Mouse (Mus musculus) ES-Bruce4 (cell line): ENCODE results near the gene Cer1. TPM values are rescaled to one million over a fixed set of nuclear protein-coding genes. Genes with fewer than 3 reads are reported as not detected.

Experiments used
- H3K27ac ChIP-seq: 2 replicates; pipeline ENCODE4 v1.5.1; 2012; ENCODE audit warnings: low read length, inconsistent platforms; ENCODE audit not compliant: insufficient read depth
- H3K27me3 ChIP-seq: 2 replicates; pipeline ENCODE4 v1.6.1; 2012; ENCODE audit warnings: mild to moderate bottlenecking, low read length, inconsistent platforms; ENCODE audit not compliant: control insufficient read depth, poor library complexity, insufficient read depth, severe bottlenecking
- H3K36me3 ChIP-seq: 2 replicates; pipeline ENCODE4 v1.6.1; 2012; ENCODE audit warnings: inconsistent platforms, mild to moderate bottlenecking, low read length, moderate library complexity; ENCODE audit not compliant: control insufficient read depth, poor library complexity, insufficient read depth, severe bottlenecking
- H3K4me1 ChIP-seq: one replicate; pipeline ENCODE4 v1.8.1; 2011; ENCODE audit warnings: low read length; ENCODE audit not compliant: control insufficient read depth, insufficient read depth
- H3K4me3 ChIP-seq: 2 replicates; pipeline ENCODE4 v1.5.1; 2011; ENCODE audit warnings: low read depth, mild to moderate bottlenecking, low read length
- H3K9ac ChIP-seq: 2 replicates; pipeline ENCODE4 v1.6.1; 2012; ENCODE audit warnings: low read depth, mild to moderate bottlenecking, inconsistent platforms; ENCODE audit not compliant: poor library complexity, severe bottlenecking
- H3K9me3 ChIP-seq: replicated peaks from 2 replicates; pipeline ENCODE4 v1.6.1; 2012; ENCODE audit warnings: mild to moderate bottlenecking, low read length, inconsistent platforms; ENCODE audit not compliant: control insufficient read depth, poor library complexity, insufficient read depth, severe bottlenecking
- CTCF ChIP-seq: IDR thresholded peaks from one replicate; pipeline ENCODE4 v1.8.1; 2011; ENCODE audit warnings: low read depth, low read length
- EP300 ChIP-seq: IDR thresholded peaks from 2 replicates; pipeline ENCODE4 v1.6.1; 2011; ENCODE audit warnings: low read depth, low read length; ENCODE audit not compliant: insufficient read depth
- POLR2A ChIP-seq: IDR thresholded peaks from one replicate; pipeline ENCODE4 v1.8.1; 2011; ENCODE audit warnings: low read length; ENCODE audit not compliant: insufficient read depth
- polyA plus RNA-seq: library from polyadenylated mRNA; stranded (reverse); fragments of >200 nt; gene quantifications from 2 replicates; pipeline ENCODE4 v1.2.4, GENCODE M21; 2011; ENCODE audit warnings: low read depth; ENCODE audit not compliant: missing spikeins, insufficient read depth, insufficient read length

Gene Cer1
- polyA plus RNA-seq, 1 experiment: 5.0 TPM

DNA sequence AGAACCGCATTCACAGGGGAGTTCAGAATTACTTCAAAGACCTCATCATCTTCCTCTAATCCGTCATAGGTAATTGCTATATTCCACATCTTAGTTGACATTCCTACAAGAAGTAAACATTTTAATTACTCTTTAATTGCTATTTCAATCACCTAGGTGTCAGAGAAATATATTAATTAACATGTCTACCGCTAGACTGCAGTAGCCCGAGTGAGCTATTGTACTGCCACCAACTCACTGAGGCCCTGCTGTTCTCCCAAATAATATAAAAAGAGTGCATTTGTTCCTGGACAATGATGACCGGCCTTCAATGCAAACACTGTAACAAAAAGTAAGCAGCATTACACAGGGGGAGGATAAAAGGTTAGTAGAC, 31.7 kb upstream of the Cer1 start:
- Histone ChIP-seq H3K36me3 (no peaks in the 10 kb centered on the region), H3K27me3 (no peaks in the 10 kb centered on the region; the same call in 1 of the 2 replicates), H3K4me3 (no peak overlapping the region), H3K9me3 (no peaks in the 10 kb centered on the region), H3K4me1 (no peaks in the 10 kb centered on the region), H3K9ac (no peak overlapping the region), H3K27ac (no peak overlapping the region)
- TF ChIP-seq EP300: no peak
- TF ChIP-seq CTCF: no peak
- TF ChIP-seq POLR2A: no peak

DNA sequence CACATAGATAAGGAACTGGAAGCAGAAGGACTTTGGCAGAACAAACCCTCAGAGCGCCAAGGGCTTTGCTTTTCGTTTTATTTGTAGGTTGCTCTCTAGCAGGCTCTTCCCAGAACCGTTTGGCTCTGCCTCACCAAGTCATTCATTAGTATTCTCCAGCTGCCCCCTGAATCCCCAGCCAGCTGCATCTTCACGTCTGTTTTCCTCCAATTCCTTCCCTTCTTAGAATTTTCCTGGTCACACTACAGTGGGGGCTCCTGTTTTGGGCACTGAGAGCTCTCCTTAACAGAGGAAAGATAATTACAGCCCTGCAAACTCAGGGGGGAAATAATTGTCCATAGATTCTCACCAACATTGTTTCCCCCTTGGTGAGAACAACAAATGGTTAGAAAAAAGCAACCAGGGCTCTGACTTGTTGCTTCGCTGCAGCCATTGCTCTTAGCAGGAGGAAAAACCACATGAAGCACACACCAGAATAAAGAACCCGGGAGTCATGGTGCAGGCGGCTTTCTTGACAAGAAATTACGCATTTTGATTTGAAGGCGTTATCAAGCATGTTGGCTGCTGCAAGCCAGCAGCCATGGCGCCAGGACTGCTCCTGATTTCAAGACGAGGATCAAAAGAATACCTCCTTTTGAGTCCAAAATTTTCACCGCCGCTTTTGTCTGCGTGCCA, 31.2 kb upstream of the Cer1 start:
- no peak overlapping the region for H3K4me3 ChIP-seq
- H3K9me3 ChIP-seq: no peaks in the 10 kb centered on the region
- H3K36me3 ChIP-seq: no peaks in the 10 kb centered on the region
- H3K27me3 ChIP-seq: no peaks in the 10 kb centered on the region; the same call in 1 of the 2 replicates
- TF ChIP-seq CTCF (no peak), POLR2A (no peak), EP300 (no peak)
- H3K27ac ChIP-seq: no peak overlapping the region
- H3K4me1 ChIP-seq: no peaks in the 10 kb centered on the region
- no peak overlapping the region for H3K9ac ChIP-seq

DNA sequence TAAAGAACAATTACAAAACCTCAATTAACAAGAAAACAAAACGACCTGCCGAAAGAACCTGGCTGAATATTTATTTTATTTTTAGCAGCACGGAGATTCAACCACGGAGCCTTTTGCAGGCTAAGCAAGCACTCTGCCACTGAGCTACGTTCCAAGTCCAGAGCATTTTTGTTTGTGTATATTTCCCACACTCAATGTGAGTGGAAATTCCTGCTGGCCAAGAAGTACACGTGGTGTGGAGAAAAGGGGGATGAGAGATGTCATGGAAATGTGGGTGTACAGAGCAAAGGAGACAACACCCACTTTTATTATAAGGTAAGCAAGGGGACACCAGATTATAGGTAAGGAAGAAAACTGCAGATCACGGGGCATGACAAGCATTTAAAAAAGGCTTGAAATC, 30.6 kb upstream of the Cer1 start:
- Histone ChIP-seq H3K4me1 (no peaks in the 10 kb centered on the region), H3K9me3 (no peaks in the 10 kb centered on the region), H3K9ac (no peak overlapping the region), H3K27me3 (no peaks in the 10 kb centered on the region; the same call in 1 of the 2 replicates), H3K4me3 (no peak overlapping the region), H3K36me3 (no peaks in the 10 kb centered on the region), H3K27ac (no peak overlapping the region)
- TF ChIP-seq POLR2A: no peak
- TF ChIP-seq CTCF: no peak
- no peak for TF ChIP-seq EP300

DNA sequence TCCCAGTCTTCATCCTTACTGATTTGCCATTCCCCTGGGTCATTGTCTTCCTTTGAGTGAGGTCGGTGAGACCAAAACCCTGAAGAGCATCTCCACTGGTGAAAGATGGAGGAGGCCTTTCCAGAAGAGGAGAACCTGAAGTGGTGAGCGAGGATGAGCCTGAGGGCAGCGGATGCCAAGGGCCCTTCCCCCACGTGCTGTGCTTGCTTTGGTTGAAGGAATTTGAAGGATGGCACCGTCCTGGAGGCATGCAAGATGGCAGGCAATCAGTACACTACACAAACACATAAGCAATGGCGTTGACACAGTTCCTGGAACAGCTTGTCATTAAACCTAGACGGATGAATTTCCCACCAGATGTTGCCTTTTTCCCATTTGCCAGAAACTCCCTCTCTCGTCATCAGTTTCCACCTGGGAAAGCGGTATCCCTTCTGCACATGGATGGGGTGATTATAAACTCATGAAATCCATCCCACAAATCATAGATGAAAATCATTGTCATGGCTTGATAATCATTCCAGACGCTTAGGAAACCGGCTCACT, 29.7 kb upstream of the Cer1 start:
- no peaks in the 10 kb centered on the region for H3K9me3 ChIP-seq
- H3K27me3 ChIP-seq: no peaks in the 10 kb centered on the region
- TF ChIP-seq EP300 (no peak), POLR2A (no peak), CTCF (no peak)
- H3K4me1 ChIP-seq: no peaks in the 10 kb centered on the region
- no peak overlapping the region for H3K4me3 ChIP-seq
- no peak overlapping the region for H3K9ac ChIP-seq
- no peak overlapping the region for H3K27ac ChIP-seq
- no peaks in the 10 kb centered on the region for H3K36me3 ChIP-seq

DNA sequence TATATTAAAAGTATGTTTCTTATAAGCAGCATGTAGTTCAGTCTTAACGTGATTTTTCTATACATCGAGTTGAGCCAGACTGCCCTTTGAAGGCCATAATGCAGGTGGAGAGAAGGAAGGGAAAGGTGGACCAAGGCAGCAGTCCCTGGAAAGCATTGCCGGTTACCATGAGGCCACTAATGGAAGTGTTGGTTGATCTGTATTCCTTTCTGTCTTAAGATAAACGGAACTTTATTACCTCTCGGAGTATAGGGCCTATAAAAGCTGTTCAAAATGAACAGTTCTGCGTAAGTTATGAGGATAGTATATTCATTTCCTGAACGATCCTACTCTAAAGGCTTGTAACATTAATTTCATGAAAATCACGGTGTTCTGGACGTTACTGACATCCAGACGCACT, 10.3 kb upstream of the Cer1 start:
- H3K4me1 ChIP-seq: no peaks in the 10 kb centered on the region
- H3K4me3 ChIP-seq: no peak overlapping the region
- TF ChIP-seq CTCF (no peak), POLR2A (no peak), EP300 (no peak)
- no peaks in the 10 kb centered on the region for H3K36me3 ChIP-seq
- H3K9ac ChIP-seq: no peak overlapping the region
- H3K9me3 ChIP-seq: no peaks in the 10 kb centered on the region
- H3K27ac ChIP-seq: no peak overlapping the region
- H3K27me3 ChIP-seq: no peaks in the 10 kb centered on the region; the same call in 1 of the 2 replicates

DNA sequence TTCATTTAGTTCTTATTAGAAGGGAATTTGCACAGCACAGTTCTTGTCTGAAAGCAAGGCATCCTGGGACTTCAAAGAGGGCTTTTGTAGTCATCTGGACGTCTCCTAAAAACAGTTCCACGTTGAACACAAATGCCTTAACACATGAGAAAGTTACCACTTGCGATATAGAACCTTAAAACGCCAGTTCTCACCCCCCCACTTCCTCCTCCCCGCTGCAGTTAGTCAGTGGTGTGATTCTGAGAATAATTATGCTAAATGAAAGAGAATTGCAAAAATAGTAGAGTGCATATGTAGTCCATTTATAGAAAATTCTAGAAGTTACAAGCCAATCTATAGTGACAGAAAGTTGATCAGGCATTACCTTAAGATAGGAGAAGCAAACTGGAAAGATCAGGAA, 7.3 kb upstream of the Cer1 start:
- TF ChIP-seq EP300 (no peak), CTCF (no peak), POLR2A (no peak)
- no peaks in the 10 kb centered on the region; the same call in 1 of the 2 replicates for H3K27me3 ChIP-seq

More for the DNA sequence above, 7.3 kb upstream of the Cer1 start:
- no peaks in the 10 kb centered on the region for H3K36me3 ChIP-seq
- H3K9me3 ChIP-seq: no peaks in the 10 kb centered on the region
- H3K4me1 ChIP-seq: no peaks in the 10 kb centered on the region
- H3K27ac ChIP-seq: no peak overlapping the region
- no peak overlapping the region for H3K4me3 ChIP-seq
- no peak overlapping the region for H3K9ac ChIP-seq
